Mouse (Mus musculus) testis, adult 2 months (tissue): Measurements from ENCODE around the gene Itfg2.

Experiments
- CTCF ChIP-seq: fragments of 200-500 bp; IDR thresholded peaks from 2 replicates; pipeline ENCODE4 v1.5.1; 2012; ENCODE audit warnings: low read depth, mild to moderate bottlenecking, inconsistent platforms, low read length, moderate library complexity; ENCODE audit not compliant: control insufficient read depth, insufficient read depth, insufficient replicate concordance
- POLR2A ChIP-seq: fragments of 200-500 bp; IDR thresholded peaks from 2 replicates; pipeline ENCODE4 v1.6.1; 2012; ENCODE audit warnings: low read depth, mild to moderate bottlenecking, inconsistent platforms, low read length, moderate library complexity; ENCODE audit not compliant: control insufficient read depth

- TF ChIP-seq POLR2A (no peak), CTCF (no peak)
Observed at GRCm38 (mm10) chr6:128364721-128365120, 60.0 kb downstream of the Itfg2 start.
